Mouse (Mus musculus) cerebellum, adult 2 months (tissue): ENCODE measurements around the gene Ctsf.

Source experiments
- CTCF ChIP-seq: fragments of 200-500 bp; IDR thresholded peaks from 2 replicates; pipeline ENCODE4 v1.5.1; 2011; ENCODE audit warnings: low read depth, mild to moderate bottlenecking, control low read depth, low read length, moderate library complexity, borderline replicate concordance; ENCODE audit not compliant: insufficient read depth
- POLR2A ChIP-seq: fragments of 200-500 bp; IDR thresholded peaks from 2 replicates; pipeline ENCODE4 v1.6.1; 2011; ENCODE audit warnings: low read length, control low read depth, borderline replicate concordance; ENCODE audit not compliant: insufficient read depth

DNA sequence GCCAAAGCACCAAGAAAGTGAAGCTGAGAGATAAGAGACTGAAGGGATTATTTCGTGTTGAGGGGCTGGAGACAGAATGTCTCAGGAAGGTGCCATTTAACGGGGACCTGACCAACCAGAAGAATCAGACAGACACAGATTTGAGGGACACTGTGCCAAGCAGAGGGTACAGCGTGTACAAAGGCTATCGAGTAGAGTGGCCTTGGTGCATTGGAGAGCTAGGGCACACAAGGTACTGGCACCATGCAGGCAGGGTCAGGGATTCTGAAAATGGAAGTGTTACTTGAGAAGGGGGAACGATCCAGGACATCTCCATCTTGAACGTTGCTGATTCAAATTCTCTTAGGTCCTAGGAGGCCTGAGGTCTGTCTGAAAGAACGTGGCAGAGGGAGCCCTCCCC lies 54.4 kb downstream of the Ctsf start:
- no peak for TF ChIP-seq CTCF
- no peak for TF ChIP-seq POLR2A
